Mouse (Mus musculus) lung, embryonic 16.5 days (tissue): ENCODE measurements around the gene Spag17. TPM values are rescaled to one million over a fixed set of nuclear protein-coding genes. Genes with fewer than 3 reads are reported as not detected.

Source experiments
- ATAC-seq: fragments of 200-750 bp; cut with Nextera tagmentation; 2 replicates; pipeline ENCODE4 v1.8.0; 2017; ENCODE audit warnings: low read depth, mild to moderate bottlenecking, moderate library complexity
- H3K27ac ChIP-seq: fragments of 300-500 bp; sonication (generic); 2 replicates; pipeline ENCODE4 v1.5.1; 2014; ENCODE audit warnings: mild to moderate bottlenecking, control low read depth, low read length
- H3K27me3 ChIP-seq: fragments of 300-500 bp; sonication (generic); 2 replicates; pipeline ENCODE4 v1.6.1; 2014; ENCODE audit warnings: low read depth, low read length, mixed read lengths; ENCODE audit not compliant: control insufficient read depth, insufficient read depth
- H3K36me3 ChIP-seq: fragments of 300-500 bp; sonication (generic); 2 replicates; pipeline ENCODE4 v1.6.1; 2014; ENCODE audit warnings: low read length; ENCODE audit not compliant: control insufficient read depth, insufficient read depth
- H3K4me1 ChIP-seq: fragments of 300-500 bp; sonication (generic); replicated peaks from 2 replicates; pipeline ENCODE4 v1.6.1; 2014; ENCODE audit warnings: low read length, mixed read lengths; ENCODE audit not compliant: control insufficient read depth, insufficient read depth
- H3K4me2 ChIP-seq: fragments of 300-500 bp; sonication (generic); 2 replicates; pipeline ENCODE4 v1.6.1; 2014; ENCODE audit warnings: low read depth, low read length, control low read depth
- H3K4me3 ChIP-seq: fragments of 300-500 bp; sonication (generic); 2 replicates; pipeline ENCODE4 v1.5.1; 2014; ENCODE audit warnings: mild to moderate bottlenecking, low read length, control low read depth
- H3K9ac ChIP-seq: fragments of 300-500 bp; sonication (generic); 2 replicates; pipeline ENCODE4 v1.6.1; 2014; ENCODE audit warnings: low read length, control low read depth
- H3K9me3 ChIP-seq: fragments of 300-500 bp; sonication (generic); 2 replicates; pipeline ENCODE4 v1.6.1; 2016; ENCODE audit warnings: low read length; ENCODE audit not compliant: control insufficient read depth
- WGBS: fragments of 180-500 bp; shearing (Covaris S2); extraction: QIAGEN DNeasy Blood & Tissue Kit; methylation state at CpG from one replicate; pipeline ENCODE4 v1.1.7; 2014; 5-methylcytosine and 5-hydroxymethylcytosine counted together
- polyA plus RNA-seq: library from polyadenylated mRNA; unstranded; fragments of >200 nt; fragmentation: Nextera tagmentation; extraction: Ambion mirVana; gene quantifications from 2 replicates; pipeline ENCODE4 v1.2.1, GENCODE M21; 2015

Gene Spag17
- polyA plus RNA-seq, 1 experiment from 2014 or later: 5.8 TPM

- Histone ChIP-seq H3K9me3 (no peaks in the 10 kb centered on the region), H3K4me2 (no peak overlapping the region), H3K27ac (no peak overlapping the region), H3K4me3 (no peak overlapping the region), H3K4me1 (no peaks in the 10 kb centered on the region), H3K36me3 (peaks cover 6% of the 10 kb centered on the region), H3K9ac (no peak overlapping the region), H3K27me3 (no peaks in the 10 kb centered on the region)
- 29% methylated on average over 1 of the region's 1 CpGs for WGBS
- peak; percentile 20; the same call in 1 of the 2 replicates for ATAC-seq
Measured at GRCm38 (mm10) chr3:100189444-100189843, 304.2 kb downstream of the Spag17 start.

- Histone ChIP-seq H3K9ac (no peak overlapping the region), H3K4me3 (no peak overlapping the region), H3K27ac (no peak overlapping the region), H3K4me1 (no peaks in the 10 kb centered on the region), H3K36me3 (peaks cover 6% of the 10 kb centered on the region), H3K27me3 (no peaks in the 10 kb centered on the region), H3K4me2 (no peak overlapping the region), H3K9me3 (no peaks in the 10 kb centered on the region)
- 85% methylated on average over 11 of the region's 11 CpGs for WGBS
- ATAC-seq: no peak
Measured at GRCm38 (mm10) chr3:100189861-100190260, 304.7 kb downstream of the Spag17 start.
